Mouse (Mus musculus) heart, embryonic 12.5 days (tissue): ENCODE results near the gene Prm3. TPM values are rescaled to one million over a fixed set of nuclear protein-coding genes. Genes with fewer than 3 reads are reported as not detected.

Experiments
- ATAC-seq: fragments of 200-750 bp; cut with Nextera tagmentation; 2 replicates; pipeline ENCODE4 v1.8.0; 2017; ENCODE audit warnings: moderate TSS enrichment, moderate library complexity; ENCODE audit not compliant: insufficient number of reproducible peaks, low FRiP score
- H3K27ac ChIP-seq: fragments of 300-500 bp; sonication (generic); 2 replicates; pipeline ENCODE4 v1.5.1; 2016; ENCODE audit warnings: mild to moderate bottlenecking, moderate library complexity; ENCODE audit not compliant: poor library complexity, severe bottlenecking
- H3K27me3 ChIP-seq: fragments of 300-500 bp; sonication (generic); replicated peaks from 2 replicates; pipeline ENCODE4 v1.6.1; 2016; ENCODE audit warnings: mild to moderate bottlenecking, moderate library complexity
- H3K36me3 ChIP-seq: fragments of 300-500 bp; sonication (generic); 2 replicates; pipeline ENCODE4 v1.6.1; 2016; ENCODE audit warnings: mild to moderate bottlenecking, moderate library complexity
- H3K4me1 ChIP-seq: fragments of 300-500 bp; sonication (generic); replicated peaks from 2 replicates; pipeline ENCODE4 v1.6.1; 2016; ENCODE audit warnings: mild to moderate bottlenecking
- H3K4me2 ChIP-seq: fragments of 300-500 bp; sonication (generic); 2 replicates; pipeline ENCODE4 v1.6.1; 2016; ENCODE audit warnings: mild to moderate bottlenecking, moderate library complexity
- H3K4me3 ChIP-seq: fragments of 300-500 bp; sonication (generic); 2 replicates; pipeline ENCODE4 v1.5.1; 2016; ENCODE audit warnings: mild to moderate bottlenecking
- H3K9ac ChIP-seq: fragments of 300-500 bp; sonication (generic); 2 replicates; pipeline ENCODE4 v1.6.1; 2016; ENCODE audit warnings: mild to moderate bottlenecking, moderate library complexity
- H3K9me3 ChIP-seq: fragments of 300-500 bp; sonication (generic); replicated peaks from 2 replicates; pipeline ENCODE4 v1.6.1; 2016; ENCODE audit warnings: mild to moderate bottlenecking, moderate library complexity
- WGBS: fragments of 180-500 bp; shearing (Covaris S2); methylation state at CpG from one replicate; pipeline ENCODE4 v1.1.7; 2016; 5-methylcytosine and 5-hydroxymethylcytosine counted together
- polyA plus RNA-seq: library from polyadenylated mRNA; unstranded; fragments of >200 nt; fragmentation: Nextera tagmentation; extraction: Ambion mirVana; gene quantifications from 2 replicates; pipeline ENCODE4 v1.2.1, GENCODE M21; 2016

Gene Prm3
- polyA plus RNA-seq, 1 experiment from 2014 or later = not detected

- peak overlapping the region; percentile 88; the same call in 1 of the 2 replicates for H3K27ac ChIP-seq
- no peaks in the 10 kb centered on the region for H3K9me3 ChIP-seq
- 64% methylated on average over 8 of the region's 8 CpGs for whole genome bisulfite sequencing
- peak overlapping the region; percentile 69; the same call in 1 of the 2 replicates for H3K9ac ChIP-seq
- 0 out of 2 replicates have a peak, but pooled peaks cover 3% of the 10 kb centered on the region for H3K27me3 ChIP-seq
- peaks cover 54% of the 10 kb centered on the region for H3K4me1 ChIP-seq
- H3K36me3 ChIP-seq = 0 out of 2 replicates have a peak, but pooled peaks cover 3% of the 10 kb centered on the region
- peak overlapping the region; percentile 64 for H3K4me3 ChIP-seq
- ATAC-seq = no peak
- peak overlapping the region; percentile 83 for H3K4me2 ChIP-seq
These were observed 7.3 kb downstream of the Prm3 start for GRCm38 (mm10) chr16:10783451-10783850.

- 0 out of 2 replicates have a peak, but pooled peaks cover 3% of the 10 kb centered on the region for H3K36me3 ChIP-seq
- ATAC-seq = no peak
- no peaks in the 10 kb centered on the region for H3K27me3 ChIP-seq
- H3K9me3 ChIP-seq = no peaks in the 10 kb centered on the region
- peak overlapping the region; percentile 88 for H3K27ac ChIP-seq
- peak overlapping the region; percentile 83 for H3K4me2 ChIP-seq
- peak overlapping the region; percentile 69; the same call in 1 of the 2 replicates for H3K9ac ChIP-seq
- H3K4me1 ChIP-seq = peaks cover 56% of the 10 kb centered on the region
- WGBS = 28% methylated on average over 1 of the region's 1 CpGs
- H3K4me3 ChIP-seq = peak overlapping the region; percentile 64
These were observed 7.6 kb downstream of the Prm3 start for GRCm38 (mm10) chr16:10783152-10783434.

- Histone ChIP-seq H3K27me3 (no peaks in the 10 kb centered on the region), H3K4me1 (peaks cover 62% of the 10 kb centered on the region), H3K9ac (peak overlapping the region; percentile 69), H3K9me3 (no peaks in the 10 kb centered on the region), H3K4me2 (peak overlapping the region; percentile 83), H3K36me3 (0 out of 2 replicates have a peak, but pooled peaks cover 3% of the 10 kb centered on the region), H3K27ac (peak overlapping the region; percentile 88), H3K4me3 (peak overlapping the region; percentile 64)
- WGBS = 51% methylated on average over 6 of the region's 6 CpGs
- no peak for ATAC-seq
These were observed 8.2 kb downstream of the Prm3 start for GRCm38 (mm10) chr16:10782377-10783151.

- Histone ChIP-seq H3K9ac (peak overlapping the region; percentile 69; the same call in 1 of the 2 replicates), H3K9me3 (no peaks in the 10 kb centered on the region), H3K4me3 (peak overlapping the region; percentile 64; the same call in 1 of the 2 replicates), H3K27me3 (no peaks in the 10 kb centered on the region), H3K27ac (peak overlapping the region; percentile 88), H3K4me1 (peaks cover 62% of the 10 kb centered on the region), H3K36me3 (0 out of 2 replicates have a peak, but pooled peaks cover 3% of the 10 kb centered on the region), H3K4me2 (peak overlapping the region; percentile 83)
- WGBS = 22% methylated on average over 9 of the region's 9 CpGs
- no peak for ATAC-seq
These were observed 8.8 kb downstream of the Prm3 start for GRCm38 (mm10) chr16:10781862-10782371.

- H3K4me3 ChIP-seq = no peak overlapping the region
- H3K36me3 ChIP-seq = 0 out of 2 replicates have a peak, but pooled peaks cover 3% of the 10 kb centered on the region
- H3K4me2 ChIP-seq = no peak overlapping the region
- H3K9me3 ChIP-seq = no peaks in the 10 kb centered on the region
- no peak overlapping the region for H3K9ac ChIP-seq
- peak overlapping the region; percentile 88; the same call in 1 of the 2 replicates for H3K27ac ChIP-seq
- ATAC-seq = no peak
- no peaks in the 10 kb centered on the region for H3K27me3 ChIP-seq
- peaks cover 61% of the 10 kb centered on the region for H3K4me1 ChIP-seq
- WGBS = 76% methylated on average over 5 of the region's 5 CpGs
These were observed 10.0 kb downstream of the Prm3 start for GRCm38 (mm10) chr16:10780631-10781120.

- H3K9ac ChIP-seq = no peak overlapping the region
- no peak; the same call in 1 of the 2 replicates for ATAC-seq
- 0 out of 2 replicates have a peak, but pooled peaks cover under 1% of the 10 kb centered on the region for H3K36me3 ChIP-seq
- H3K27me3 ChIP-seq = no peaks in the 10 kb centered on the region; the same call in 1 of the 2 replicates
- peaks cover 47% of the 10 kb centered on the region for H3K4me1 ChIP-seq
- WGBS = 58% methylated on average over 5 of the region's 5 CpGs
- H3K9me3 ChIP-seq = no peaks in the 10 kb centered on the region
- H3K4me2 ChIP-seq = no peak overlapping the region
- no peak overlapping the region for H3K4me3 ChIP-seq
- H3K27ac ChIP-seq = peak overlapping the region; percentile 54
These were observed 13.0 kb downstream of the Prm3 start for GRCm38 (mm10) chr16:10777579-10778160.

GRCm38 (mm10) chr16:10776322-10776721 lies 14.4 kb downstream of the Prm3 start:
- H3K9me3 ChIP-seq = no peaks in the 10 kb centered on the region
- 33% methylated on average over 7 of the region's 7 CpGs for whole genome bisulfite sequencing
- H3K27ac ChIP-seq = no peak overlapping the region
- no peaks in the 10 kb centered on the region for H3K36me3 ChIP-seq
- H3K27me3 ChIP-seq = no peaks in the 10 kb centered on the region; the same call in 1 of the 2 replicates
- H3K9ac ChIP-seq = no peak overlapping the region
- H3K4me3 ChIP-seq = no peak overlapping the region
- ATAC-seq = 0 out of 2 replicates have a peak, but pooled peaks have one; percentile 41
- no peak overlapping the region for H3K4me2 ChIP-seq
- peaks cover 35% of the 10 kb centered on the region for H3K4me1 ChIP-seq

- Histone ChIP-seq H3K9me3 (no peaks in the 10 kb centered on the region), H3K4me1 (peaks cover 41% of the 10 kb centered on the region), H3K9ac (no peak overlapping the region), H3K36me3 (no peaks in the 10 kb centered on the region), H3K27ac (no peak overlapping the region), H3K27me3 (peaks cover under 1% of the 10 kb centered on the region; the same call in 1 of the 2 replicates), H3K4me2 (no peak overlapping the region), H3K4me3 (no peak overlapping the region)
- 39% methylated on average over 4 of the region's 4 CpGs for WGBS
- ATAC-seq = no peak
These were observed 16.0 kb downstream of the Prm3 start for GRCm38 (mm10) chr16:10774726-10775125.

- 79% methylated on average over 8 of the region's 8 CpGs for WGBS
- H3K36me3 ChIP-seq = no peaks in the 10 kb centered on the region
- H3K4me2 ChIP-seq = no peak overlapping the region
- no peaks in the 10 kb centered on the region for H3K9me3 ChIP-seq
- no peak overlapping the region for H3K4me3 ChIP-seq
- no peak overlapping the region for H3K27ac ChIP-seq
- no peak for ATAC-seq
- H3K9ac ChIP-seq = no peak overlapping the region
- H3K4me1 ChIP-seq = peaks cover 46% of the 10 kb centered on the region
- peaks cover 8% of the 10 kb centered on the region; the same call in 1 of the 2 replicates for H3K27me3 ChIP-seq
These were observed 17.2 kb downstream of the Prm3 start for GRCm38 (mm10) chr16:10773543-10773942.

GRCm38 (mm10) chr16:10771769-10772510 lies 18.8 kb downstream of the Prm3 start:
- no peaks in the 10 kb centered on the region for H3K36me3 ChIP-seq
- H3K4me3 ChIP-seq = no peak overlapping the region
- no peaks in the 10 kb centered on the region for H3K9me3 ChIP-seq
- H3K27ac ChIP-seq = no peak overlapping the region
- peaks cover 31% of the 10 kb centered on the region for H3K4me1 ChIP-seq
- peaks cover 13% of the 10 kb centered on the region; the same call in 1 of the 2 replicates for H3K27me3 ChIP-seq
- 58% methylated on average over 19 of the region's 19 CpGs for WGBS
- H3K4me2 ChIP-seq = no peak overlapping the region
- ATAC-seq = no peak
- no peak overlapping the region for H3K9ac ChIP-seq
